Mouse (Mus musculus): ENCODE results near the gene Cmtr2.

GRCm38 (mm10) chr8:110183748-110184147 lies 31.7 kb upstream of the Cmtr2 start:
- TF ChIP-seq POLR2A (IDR thresholded peaks at IDR 0.05; ENCODE audit: insufficient read depth, low read length) (no peak), EP300 (IDR thresholded peaks at IDR 0.05; ENCODE audit: insufficient read depth, low read depth, low read length) (no peak)

Measured in ES-Bruce4 (cell line).